Mouse (Mus musculus) heart, postnatal 0 days (tissue): Measurements from ENCODE around the gene Ltbp1. TPM values are rescaled to one million over a fixed set of nuclear protein-coding genes. Genes with fewer than 3 reads are reported as not detected.
A peak's percentile ranks its signal among the peaks of the same experiment; 100 is the strongest.

ENCODE experiments used
- ATAC-seq: fragments of 200-750 bp; cut with Nextera tagmentation; 2 replicates; pipeline ENCODE4 v1.8.0; 2017; ENCODE audit warnings: low read depth, moderate number of reproducible peaks, moderate library complexity; ENCODE audit not compliant: insufficient read depth
- DNase-seq: peaks from one replicate; pipeline ENCODE4 v3.0.0-alpha.2; 2016; ENCODE audit warnings: low spot score
- H3K27ac ChIP-seq: fragments of 300-500 bp; sonication (generic); 2 replicates; pipeline ENCODE4 v1.5.1; 2014; ENCODE audit warnings: low read depth, mild to moderate bottlenecking
- H3K27me3 ChIP-seq: fragments of 300-500 bp; sonication (generic); 2 replicates; pipeline ENCODE4 v1.6.1; 2014; ENCODE audit warnings: low read length, mixed read lengths; ENCODE audit not compliant: control insufficient read depth, insufficient read depth
- H3K36me3 ChIP-seq: fragments of 300-500 bp; sonication (generic); replicated peaks from 2 replicates; pipeline ENCODE4 v1.6.1; 2014; ENCODE audit warnings: low read length, mixed read lengths; ENCODE audit not compliant: control insufficient read depth, insufficient read depth
- H3K4me1 ChIP-seq: fragments of 300-500 bp; sonication (generic); 2 replicates; pipeline ENCODE4 v1.6.1; 2014; ENCODE audit warnings: antibody characterized with exemption; ENCODE audit not compliant: control insufficient read depth, insufficient read depth
- H3K4me2 ChIP-seq: fragments of 300-500 bp; sonication (generic); 2 replicates; pipeline ENCODE4 v1.6.1; 2014; ENCODE audit warnings: low read depth, mild to moderate bottlenecking, low read length, moderate library complexity
- H3K4me3 ChIP-seq: fragments of 300-500 bp; sonication (generic); 2 replicates; pipeline ENCODE4 v1.5.1; 2014; ENCODE audit warnings: low read depth, low read length
- H3K9ac ChIP-seq: fragments of 300-500 bp; sonication (generic); replicated peaks from 2 replicates; pipeline ENCODE4 v1.6.1; 2014; ENCODE audit warnings: low read depth, low read length, mixed read lengths
- H3K9me3 ChIP-seq: fragments of 300-500 bp; sonication (generic); replicated peaks from 2 replicates; pipeline ENCODE4 v1.6.1; 2016; ENCODE audit warnings: low read length; ENCODE audit not compliant: control insufficient read depth
- CTCF ChIP-seq: IDR thresholded peaks from 2 replicates; pipeline ENCODE4 v1.5.1; 2016; ENCODE audit warnings: antibody characterized with exemption, control low read depth, low read depth
- EP300 ChIP-seq: IDR thresholded peaks from 2 replicates; pipeline ENCODE4 v1.6.1; 2016; ENCODE audit warnings: antibody characterized with exemption, low read depth
- WGBS: fragments of 180-500 bp; shearing (Covaris S2); extraction: QIAGEN DNeasy Blood & Tissue Kit; methylation state at CpG from one replicate; pipeline ENCODE4 v1.1.7; 2014; 5-methylcytosine and 5-hydroxymethylcytosine counted together
- polyA plus RNA-seq: library from polyadenylated mRNA; unstranded; fragments of >200 nt; fragmentation: Nextera tagmentation; extraction: Ambion mirVana; gene quantifications from 2 replicates; pipeline ENCODE4 v1.2.1, GENCODE M21; 2015
- total RNA-seq: library from RNA; depleted of rRNA; stranded (reverse); fragments of >200 nt; gene quantifications from 2 replicates; pipeline ENCODE4 v1.2.3, GENCODE M21; 2014; ENCODE audit warnings: low replicate concordance

Ltbp1 gene
- total and polyA plus RNA-seq, 2 experiments from 2014 or later: 11.8 to 43.0 TPM

GRCm38 (mm10) chr17:75406405-75406804 lies 401.0 kb downstream of the Ltbp1 start:
- Histone ChIP-seq H3K4me2 (no peak overlapping the region), H3K27ac (no peak overlapping the region), H3K9ac (no peak overlapping the region), H3K4me3 (no peak overlapping the region), H3K4me1 (no peaks in the 10 kb centered on the region), H3K36me3 (no peaks in the 10 kb centered on the region), H3K27me3 (no peaks in the 10 kb centered on the region), H3K9me3 (no peaks in the 10 kb centered on the region)
- no peak for ATAC-seq
- 54% methylated on average over 4 of the region's 4 CpGs for WGBS
- DNase-seq: peak; percentile 30
- TF ChIP-seq EP300: no peak
- peak; percentile 55 for TF ChIP-seq CTCF

DNA sequence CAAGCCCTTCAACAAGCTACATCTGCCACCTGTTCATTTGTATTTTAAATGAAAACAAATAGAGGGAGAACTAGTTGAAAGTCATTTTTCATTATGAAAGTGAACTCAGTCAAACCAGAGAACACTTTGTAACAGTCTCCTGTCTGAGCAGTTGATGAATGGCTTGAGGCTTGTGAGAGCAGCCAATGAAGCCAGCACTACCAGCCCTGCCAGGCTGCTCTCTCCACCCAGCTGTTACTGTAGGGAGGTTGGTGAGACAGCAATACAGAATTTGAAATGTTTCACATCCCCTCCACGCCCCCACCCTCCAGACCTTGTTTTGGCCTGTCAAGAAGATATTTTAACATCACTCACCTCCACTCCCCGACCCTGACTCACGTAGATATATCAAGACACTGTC lies 411.5 kb downstream of the Ltbp1 start:
- 79% methylated on average over 3 of the region's 3 CpGs for WGBS
- no peak for DNase-seq
- H3K36me3 ChIP-seq: no peaks in the 10 kb centered on the region
- H3K27me3 ChIP-seq: no peaks in the 10 kb centered on the region
- no peak for ATAC-seq
- H3K27ac ChIP-seq: no peak overlapping the region
- no peak overlapping the region for H3K9ac ChIP-seq
- H3K4me2 ChIP-seq: no peak overlapping the region
- no peaks in the 10 kb centered on the region for H3K4me1 ChIP-seq
- 0 out of 2 replicates have a peak, but pooled peaks cover 2% of the 10 kb centered on the region for H3K9me3 ChIP-seq
- TF ChIP-seq CTCF (no peak), EP300 (no peak)
- no peak overlapping the region for H3K4me3 ChIP-seq

DNA sequence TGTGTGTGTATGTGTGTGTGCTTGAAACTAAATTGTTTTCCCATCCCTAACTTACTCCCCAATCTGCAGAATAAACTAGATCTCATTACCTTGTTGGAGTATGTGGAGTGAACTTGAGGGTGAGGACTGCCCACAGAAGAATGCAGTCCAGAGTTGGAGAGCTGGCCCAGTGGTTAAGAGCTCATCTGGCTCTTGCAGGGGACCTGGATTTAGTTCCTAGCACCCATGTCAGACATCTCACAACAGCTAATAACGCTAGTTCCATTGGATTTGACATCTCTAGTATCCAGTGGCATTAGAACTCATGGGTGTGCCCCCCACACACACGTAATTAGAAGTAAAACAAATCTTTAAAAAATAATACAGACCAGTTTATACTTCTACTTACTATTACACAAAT lies 428.8 kb downstream of the Ltbp1 start:
- H3K27me3 ChIP-seq: no peaks in the 10 kb centered on the region
- no peaks in the 10 kb centered on the region for H3K36me3 ChIP-seq
- no peaks in the 10 kb centered on the region for H3K9me3 ChIP-seq
- H3K4me3 ChIP-seq: no peak overlapping the region
- TF ChIP-seq CTCF (no peak), EP300 (no peak)
- H3K4me1 ChIP-seq: no peaks in the 10 kb centered on the region
- no peak for DNase-seq
- 93% methylated on average over 2 of the region's 2 CpGs for WGBS
- no peak overlapping the region for H3K9ac ChIP-seq
- no peak for ATAC-seq
- H3K4me2 ChIP-seq: no peak overlapping the region
- H3K27ac ChIP-seq: no peak overlapping the region

DNA sequence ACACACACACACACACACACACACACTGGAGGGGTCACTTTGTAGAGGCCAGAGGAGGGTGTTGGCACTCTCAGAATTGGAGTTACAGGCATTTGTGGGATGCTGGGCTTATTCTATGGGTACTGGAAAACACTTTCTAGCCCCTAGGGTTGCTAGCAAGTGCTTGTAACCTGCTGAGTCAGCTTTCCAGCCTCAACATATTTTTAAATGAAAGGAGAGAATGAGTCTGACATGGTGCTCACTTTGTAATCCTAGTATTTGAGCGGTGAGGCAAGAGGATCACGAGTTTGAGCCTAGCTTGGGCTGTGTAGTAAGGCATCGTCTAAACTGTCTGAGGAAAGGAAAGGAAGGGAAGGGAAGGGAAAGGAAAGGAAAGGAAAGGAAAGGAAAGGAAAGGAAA lies 429.5 kb downstream of the Ltbp1 start:
- no peak overlapping the region for H3K4me2 ChIP-seq
- no peak overlapping the region for H3K27ac ChIP-seq
- WGBS: 65% methylated on average over 3 of the region's 3 CpGs
- no peaks in the 10 kb centered on the region for H3K9me3 ChIP-seq
- no peak overlapping the region for H3K4me3 ChIP-seq
- no peaks in the 10 kb centered on the region for H3K4me1 ChIP-seq
- TF ChIP-seq EP300: no peak
- TF ChIP-seq CTCF: no peak
- H3K9ac ChIP-seq: no peak overlapping the region
- H3K36me3 ChIP-seq: no peaks in the 10 kb centered on the region
- no peaks in the 10 kb centered on the region for H3K27me3 ChIP-seq
- DNase-seq (no peak), ATAC-seq (no peak)

- ATAC-seq (peak; percentile 60), DNase-seq (peak; percentile 77)
- Histone ChIP-seq H3K27me3 (no peaks in the 10 kb centered on the region), H3K9me3 (no peaks in the 10 kb centered on the region), H3K27ac (peak within 1 kb of the TSS; percentile 77), H3K4me2 (peak within 1 kb of the TSS; percentile 47), H3K36me3 (no peaks in the 10 kb centered on the region), H3K9ac (peak within 1 kb of the TSS; percentile 50), H3K4me3 (peak within 1 kb of the TSS; percentile 49), H3K4me1 (no peaks in the 10 kb centered on the region)
- WGBS: 28% methylated on average over 6 of the region's 6 CpGs
- TF ChIP-seq CTCF: no peak
- no peak for TF ChIP-seq EP300
Observed at GRCm38 (mm10) chr17:75435599-75435998, 430.2 kb downstream of the Ltbp1 start, which contains the start of gene Rasgrp3. Rasgrp3 (plus strand) TSS chr17:75435896.

- Histone ChIP-seq H3K9ac (peak overlapping the region; percentile 50), H3K27me3 (no peaks in the 10 kb centered on the region), H3K27ac (peak overlapping the region; percentile 77), H3K36me3 (no peaks in the 10 kb centered on the region), H3K4me1 (no peaks in the 10 kb centered on the region), H3K4me2 (peak overlapping the region; percentile 47), H3K9me3 (no peaks in the 10 kb centered on the region), H3K4me3 (peak overlapping the region; percentile 49)
- 61% methylated on average over 8 of the region's 8 CpGs for whole genome bisulfite sequencing
- ATAC-seq (no peak), DNase-seq (no peak)
- no peak for TF ChIP-seq EP300
- TF ChIP-seq CTCF: no peak
Observed at GRCm38 (mm10) chr17:75436095-75436494, 430.7 kb downstream of the Ltbp1 start.
